Mouse (Mus musculus) megakaryocyte, embryonic 14.5 days (primary cell): ENCODE measurements around the gene Plin4. TPM values are rescaled to one million over a fixed set of nuclear protein-coding genes. Genes with fewer than 3 reads are reported as not detected.

Experiments used
- H3K27me3 ChIP-seq: replicated peaks from 2 replicates; pipeline ENCODE3; 2012; ENCODE audit warnings: inconsistent platforms
- H3K36me3 ChIP-seq: replicated peaks from 2 replicates; pipeline ENCODE3; 2012; ENCODE audit warnings: low read length, inconsistent platforms, mixed read lengths
- H3K4me1 ChIP-seq: 2 replicates; pipeline ENCODE4 v1.6.1; 2012; ENCODE audit warnings: inconsistent platforms
- H3K4me3 ChIP-seq: replicated peaks from 2 replicates; pipeline ENCODE3; 2012; ENCODE audit warnings: moderate library complexity, mild to moderate bottlenecking, inconsistent platforms
- H3K9me3 ChIP-seq: 2 replicates; pipeline ENCODE4 v1.6.1; 2012; ENCODE audit warnings: inconsistent platforms
- FLI1 ChIP-seq: IDR thresholded peaks from 2 replicates; pipeline ENCODE4 v1.6.1; 2012; ENCODE audit warnings: low read length, inconsistent platforms, mixed read lengths
- GATA1 ChIP-seq: IDR thresholded peaks from 3 replicates; pipeline ENCODE4 v1.6.1; 2012; ENCODE audit warnings: mixed read lengths, low read length, inconsistent platforms, borderline replicate concordance
- polyA plus RNA-seq: library from polyadenylated mRNA; stranded (reverse); fragments of >175 nt; gene quantifications from 2 replicates; pipeline ENCODE4 v1.2.3, GENCODE M21; 2012; ENCODE audit warnings: low replicate concordance; ENCODE audit not compliant: insufficient read depth

Gene Plin4
- polyA plus RNA-seq, result not detected in 2 replicates

DNA sequence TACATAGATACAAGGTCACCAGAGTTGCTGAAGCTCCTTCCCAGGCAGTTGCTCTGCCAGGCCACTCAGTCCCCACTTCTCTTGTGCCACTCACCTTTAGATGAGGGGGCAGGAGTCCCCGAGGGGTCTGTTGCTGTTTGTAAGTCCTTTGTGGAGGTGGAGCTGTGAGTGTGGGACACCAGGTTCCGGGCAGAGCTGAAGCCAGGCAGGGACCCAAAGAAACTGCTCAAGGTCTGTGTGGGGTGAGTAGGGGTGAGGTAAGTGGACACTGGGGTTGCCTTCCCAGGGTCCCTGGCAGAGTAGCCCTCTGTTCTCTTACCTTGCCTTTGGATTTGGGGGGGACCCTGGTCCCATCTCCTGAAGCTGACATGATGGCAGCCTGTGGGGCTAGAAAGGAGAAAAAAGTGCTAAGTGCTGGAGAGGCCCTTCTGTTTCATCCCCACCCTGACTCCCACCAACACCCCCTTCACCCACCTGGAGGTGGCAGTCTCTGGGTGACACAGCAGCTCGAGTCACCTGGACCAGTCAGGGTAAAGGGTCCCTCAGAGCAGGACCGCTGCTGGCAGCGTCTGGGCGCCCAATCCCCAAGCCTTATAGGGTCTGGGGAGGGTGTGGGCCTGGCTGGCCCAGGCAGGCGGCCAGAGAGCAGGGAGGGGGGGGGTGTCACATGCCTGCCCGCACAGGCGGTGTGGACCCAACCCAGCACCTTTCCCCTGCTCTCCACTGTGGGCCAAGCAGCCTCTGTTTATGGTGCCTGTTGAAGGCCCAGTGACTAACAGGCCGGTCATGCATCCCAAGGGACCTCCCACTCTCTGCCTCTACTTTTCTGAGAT lies at the start of gene Plin4:
Gene Plin4, minus strand, starts transcription at position 585 of the 833 bp plus-strand sequence.
- peaks cover 53% of the 10 kb centered on the region for H3K36me3 ChIP-seq
- no peaks in the 10 kb centered on the region for H3K9me3 ChIP-seq
- no peaks in the 10 kb centered on the region for H3K27me3 ChIP-seq
- H3K4me1 ChIP-seq, result peaks cover 17% of the 10 kb centered on the region
- H3K4me3 ChIP-seq, result no peak within 1 kb of the TSS
- TF ChIP-seq FLI1 (no peak), GATA1 (no peak)

DNA sequence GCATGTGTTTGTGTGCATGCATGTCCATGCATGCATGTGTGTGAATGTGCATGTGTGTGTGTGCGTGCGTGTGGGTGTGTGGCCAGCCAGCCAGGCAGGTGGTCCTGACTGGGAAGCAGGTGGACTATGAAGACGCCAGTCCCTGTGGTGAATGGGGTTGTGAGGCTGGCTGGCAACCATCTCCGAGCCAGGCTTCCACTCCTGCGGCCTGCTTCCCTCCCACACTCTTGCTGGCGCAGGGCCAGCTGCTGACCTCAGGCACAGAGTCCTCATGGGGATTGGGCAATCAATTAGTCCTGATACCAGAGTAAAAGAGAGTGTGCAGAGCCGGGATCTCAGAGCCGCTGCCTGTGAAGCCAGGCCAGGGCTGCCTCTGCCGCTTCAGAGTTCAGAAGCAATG lies 44.0 kb upstream of the Plin4 start:
- peaks cover 73% of the 10 kb centered on the region for H3K27me3 ChIP-seq
- peak overlapping the region; percentile 42 for H3K4me3 ChIP-seq
- H3K36me3 ChIP-seq, result no peaks in the 10 kb centered on the region
- H3K4me1 ChIP-seq, result peaks cover 59% of the 10 kb centered on the region
- TF ChIP-seq GATA1 (no peak), FLI1 (no peak)
- no peaks in the 10 kb centered on the region for H3K9me3 ChIP-seq

- Histone ChIP-seq H3K27me3 (peaks cover 73% of the 10 kb centered on the region), H3K4me1 (peaks cover 65% of the 10 kb centered on the region), H3K9me3 (no peaks in the 10 kb centered on the region), H3K4me3 (peak overlapping the region; percentile 15), H3K36me3 (no peaks in the 10 kb centered on the region)
- no peak for TF ChIP-seq GATA1
- TF ChIP-seq FLI1, result no peak
These were observed 40.3 kb upstream of the Plin4 start for GRCm38 (mm10) chr17:56149897-56150296.

DNA sequence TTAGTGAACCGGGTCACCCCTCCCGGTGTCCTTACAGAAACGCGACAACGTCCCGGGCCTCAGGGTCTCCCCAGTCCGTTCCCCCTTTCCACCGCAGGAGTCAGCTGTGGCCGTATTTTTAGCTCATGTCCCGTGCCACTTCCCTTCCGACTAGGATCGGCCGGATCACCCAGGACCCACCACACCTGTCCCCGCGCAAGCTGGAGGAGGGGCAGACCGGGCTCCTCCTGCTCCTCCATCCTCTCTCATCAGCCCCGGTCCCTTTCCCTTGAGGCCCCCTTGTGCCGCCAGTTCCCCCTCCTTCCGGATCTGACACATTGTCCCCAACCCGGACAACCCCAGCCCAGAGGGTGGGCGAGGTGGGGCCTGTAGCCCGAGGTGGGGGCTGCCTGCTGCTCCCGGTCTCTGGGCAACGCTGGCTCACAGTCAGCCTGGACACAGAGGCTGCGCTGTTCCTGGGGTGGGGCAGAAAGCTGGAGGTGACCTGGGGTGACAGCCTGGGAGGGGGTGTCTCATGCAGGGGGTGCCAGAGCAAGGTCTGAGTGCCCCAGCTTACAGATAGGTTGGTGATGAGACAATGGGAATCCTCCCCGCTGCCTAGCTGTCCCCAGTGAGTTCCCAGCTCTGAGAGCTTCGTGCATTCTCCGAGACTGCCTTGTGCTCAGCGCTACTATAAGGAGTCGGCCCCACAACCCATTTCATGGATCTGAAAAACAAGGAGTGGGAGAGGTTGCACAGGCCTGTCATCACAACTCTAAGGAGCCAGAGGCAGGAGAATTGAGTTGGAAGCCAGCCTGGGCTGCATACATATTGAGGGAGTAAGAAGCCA lies 39.4 kb upstream of the Plin4 start:
- Histone ChIP-seq H3K36me3 (no peaks in the 10 kb centered on the region), H3K4me1 (peaks cover 70% of the 10 kb centered on the region), H3K27me3 (peaks cover 73% of the 10 kb centered on the region), H3K4me3 (peak overlapping the region; percentile 69), H3K9me3 (no peaks in the 10 kb centered on the region)
- TF ChIP-seq GATA1 (no peak), FLI1 (no peak)

DNA sequence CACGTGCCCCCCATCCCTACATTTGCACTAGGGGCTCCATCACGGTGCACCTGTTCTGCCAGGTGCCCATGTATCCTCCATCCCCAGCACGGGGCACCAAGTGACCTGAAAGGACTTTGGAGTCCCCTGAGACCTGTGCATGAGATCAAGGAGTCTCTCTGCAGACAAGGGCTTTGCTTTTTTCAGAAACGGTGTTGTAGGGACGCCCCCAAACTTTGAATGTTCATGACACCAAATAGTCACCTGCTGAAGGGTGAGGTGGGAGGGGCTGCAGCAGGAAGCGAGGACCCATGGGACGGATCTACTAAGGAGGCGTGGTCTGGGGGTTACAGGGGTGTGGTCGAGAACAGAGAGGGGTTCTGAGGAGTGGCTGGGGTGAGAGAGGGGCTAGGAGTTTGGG lies 38.7 kb upstream of the Plin4 start:
- TF ChIP-seq FLI1 (no peak), GATA1 (no peak)
- Histone ChIP-seq H3K4me1 (peaks cover 70% of the 10 kb centered on the region), H3K36me3 (no peaks in the 10 kb centered on the region), H3K27me3 (peaks cover 73% of the 10 kb centered on the region), H3K9me3 (no peaks in the 10 kb centered on the region), H3K4me3 (no peak overlapping the region)

DNA sequence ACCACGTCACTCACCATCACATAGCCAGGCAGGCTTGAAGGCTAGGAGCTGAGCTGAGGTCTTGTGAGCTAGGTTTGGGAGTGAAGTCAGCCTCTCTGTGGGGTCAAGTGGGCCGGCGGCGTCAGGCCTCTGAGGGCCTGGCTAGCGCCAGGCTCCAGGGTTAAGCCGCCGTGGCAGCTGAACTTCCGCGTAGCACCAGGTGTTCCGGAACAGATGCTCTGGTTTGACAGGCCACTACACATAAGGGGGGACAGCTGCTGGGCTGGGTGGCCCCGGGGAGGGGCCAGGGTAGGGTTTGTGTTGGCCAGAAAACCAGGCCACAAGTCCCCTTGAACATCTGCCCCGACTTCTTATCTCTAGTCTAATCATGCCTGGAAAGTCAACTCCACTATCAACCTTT lies 37.8 kb upstream of the Plin4 start:
- H3K4me1 ChIP-seq, result peaks cover 69% of the 10 kb centered on the region
- H3K9me3 ChIP-seq, result no peaks in the 10 kb centered on the region
- no peaks in the 10 kb centered on the region for H3K36me3 ChIP-seq
- H3K27me3 ChIP-seq, result peaks cover 79% of the 10 kb centered on the region
- no peak overlapping the region for H3K4me3 ChIP-seq
- TF ChIP-seq FLI1 (no peak), GATA1 (no peak)

- Histone ChIP-seq H3K4me3 (no peak overlapping the region), H3K9me3 (no peaks in the 10 kb centered on the region), H3K27me3 (peaks cover 88% of the 10 kb centered on the region), H3K4me1 (peaks cover 73% of the 10 kb centered on the region), H3K36me3 (no peaks in the 10 kb centered on the region)
- TF ChIP-seq FLI1 (no peak), GATA1 (no peak)
These were observed 36.5 kb upstream of the Plin4 start for GRCm38 (mm10) chr17:56146131-56146530.

DNA sequence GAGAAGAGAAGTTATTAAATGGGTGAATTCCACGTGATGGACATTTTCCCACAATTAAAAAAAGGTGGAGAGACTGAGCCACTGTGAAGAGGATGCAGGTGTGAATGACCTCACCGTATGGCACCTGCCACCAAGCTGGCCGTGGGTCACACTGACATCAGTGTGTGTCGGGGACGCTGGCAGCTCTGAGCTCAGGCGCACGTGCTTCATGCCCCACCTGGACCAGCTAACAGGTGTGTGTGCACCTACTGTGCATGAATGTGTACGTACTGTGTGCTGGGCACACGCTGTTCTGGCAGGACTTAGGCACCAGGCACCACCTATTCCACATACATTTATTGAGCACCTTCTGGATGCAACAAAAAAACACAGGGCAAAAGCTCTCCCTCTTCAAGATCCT lies 34.9 kb upstream of the Plin4 start:
- H3K36me3 ChIP-seq, result no peaks in the 10 kb centered on the region
- peaks cover 100% of the 10 kb centered on the region for H3K27me3 ChIP-seq
- peaks cover 73% of the 10 kb centered on the region for H3K4me1 ChIP-seq
- peak overlapping the region; percentile 26 for H3K4me3 ChIP-seq
- H3K9me3 ChIP-seq, result no peaks in the 10 kb centered on the region
- no peak for TF ChIP-seq FLI1
- TF ChIP-seq GATA1, result no peak

DNA sequence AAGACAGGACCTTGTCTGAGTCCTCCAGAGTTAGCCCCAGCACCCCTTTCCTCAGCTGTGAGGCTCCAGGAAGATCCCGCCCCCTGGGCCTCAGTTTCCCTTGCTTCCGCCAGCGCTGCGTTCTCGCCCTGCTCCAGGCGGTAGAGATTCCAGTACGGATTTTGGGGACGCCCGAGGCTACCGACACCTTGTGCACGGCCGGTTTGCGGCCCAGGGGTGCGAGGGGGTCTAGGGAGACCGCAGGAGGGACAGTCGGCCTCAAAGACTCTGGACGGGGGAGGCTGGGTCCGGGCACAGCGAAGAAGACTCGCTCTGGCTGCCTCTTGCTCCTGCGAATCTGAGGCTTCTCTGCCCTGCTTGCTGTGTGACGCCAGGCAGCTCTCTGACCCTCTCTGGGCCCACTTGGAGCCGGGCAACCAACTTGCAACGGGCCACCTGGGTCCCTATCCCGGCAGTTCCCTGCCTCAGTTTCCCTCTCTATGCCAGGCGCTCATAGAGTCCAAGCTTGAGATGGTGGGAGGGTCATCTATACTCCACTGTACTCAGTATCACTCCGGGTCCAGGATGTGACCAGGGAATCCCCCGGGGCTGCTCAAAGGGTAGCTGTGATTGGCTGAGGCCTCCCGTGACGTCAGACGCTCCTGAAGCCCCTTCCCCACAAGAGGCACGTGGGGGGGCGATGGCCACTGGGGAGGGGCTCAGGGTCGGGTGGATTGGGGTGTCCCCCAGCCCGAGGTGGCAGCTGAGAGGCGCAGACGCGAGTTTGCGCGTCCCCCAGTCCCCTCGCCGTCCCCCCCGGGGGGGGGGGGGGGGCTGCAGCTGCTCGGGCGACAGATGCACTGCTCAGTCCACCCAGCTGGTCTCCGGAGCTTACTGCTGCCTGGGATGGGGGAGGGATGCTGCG lies 32.4 kb upstream of the Plin4 start:
- H3K27me3 ChIP-seq, result peaks cover 98% of the 10 kb centered on the region
- no peaks in the 10 kb centered on the region for H3K36me3 ChIP-seq
- peak overlapping the region; percentile 83 for H3K4me3 ChIP-seq
- H3K4me1 ChIP-seq, result peaks cover 81% of the 10 kb centered on the region
- TF ChIP-seq GATA1, result no peak
- TF ChIP-seq FLI1, result no peak
- no peaks in the 10 kb centered on the region for H3K9me3 ChIP-seq
